Mouse (Mus musculus): ENCODE measurements around the gene Cyp2d10. TPM values are rescaled to one million over a fixed set of nuclear protein-coding genes. Genes with fewer than 3 reads are reported as not detected.
"Not testable (repeated sequence)": the region's sequence is repeated elsewhere in the genome, so short reads cannot be mapped to it uniquely, and the experiment has no call there.

Gene Cyp2d10
- 0.14 and 1.6 TPM in 2 replicates for polyA plus RNA-seq (2012; rRNA removed)

DNA sequence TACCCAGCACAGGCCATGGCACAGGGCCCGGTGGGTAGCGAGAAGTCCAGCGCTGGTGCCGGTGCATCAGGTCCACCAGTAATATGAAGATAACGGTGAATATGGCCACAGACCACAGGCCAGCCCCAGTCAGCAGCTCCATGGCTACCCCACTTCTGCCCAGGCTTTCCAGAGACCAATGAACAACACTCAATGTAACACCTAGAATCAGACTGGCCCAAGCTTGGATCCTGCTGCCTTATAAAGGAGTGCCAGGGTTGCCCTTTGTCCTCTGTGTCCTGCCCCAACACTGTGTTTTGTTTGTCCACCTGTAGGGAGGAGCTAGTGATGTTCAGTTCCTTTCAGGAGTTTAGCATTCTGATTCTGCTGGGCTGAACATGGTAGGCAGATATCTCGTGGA is at the start of gene Cyp2d10:
Gene Cyp2d10, minus strand, starts transcription at position 215 of the 400 bp plus-strand sequence.
- DNase-seq (ENCODE audit: low read depth): no peak

DNA sequence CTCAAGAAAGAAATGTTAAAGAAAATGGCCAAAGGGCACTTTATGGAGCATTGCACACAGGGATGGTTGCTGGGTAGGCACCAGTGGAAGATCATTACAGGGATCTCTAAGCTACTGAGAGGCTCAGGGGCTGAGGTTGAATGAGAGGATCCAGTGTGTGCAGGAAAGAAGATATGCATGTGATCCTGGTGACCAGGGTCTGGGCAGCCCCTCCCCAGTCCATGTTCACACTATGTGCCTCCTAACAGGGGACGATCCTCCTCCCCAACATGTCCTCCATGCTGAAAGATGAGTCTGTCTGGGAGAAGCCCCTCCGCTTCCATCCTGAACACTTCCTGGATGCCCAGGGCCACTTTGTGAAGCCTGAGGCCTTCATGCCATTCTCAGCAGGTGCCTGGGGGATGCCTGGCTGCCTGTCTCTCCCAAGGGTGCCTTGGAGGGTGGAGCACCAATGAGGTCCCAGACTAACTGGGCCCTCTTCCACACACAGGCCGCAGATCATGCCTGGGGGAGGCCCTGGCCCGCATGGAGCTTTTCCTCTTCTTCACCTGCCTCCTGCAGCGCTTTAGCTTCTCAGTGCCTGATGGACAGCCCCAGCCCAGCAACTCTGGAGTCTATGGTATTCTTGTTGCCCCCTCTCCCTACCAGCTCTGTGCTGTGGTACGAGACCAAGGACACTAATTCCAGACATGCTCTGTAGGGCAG is 49.2 kb upstream of the Cyp2d10 start:
- not testable (repeated sequence) for DNase-seq (ENCODE audit: low read depth)

DNA sequence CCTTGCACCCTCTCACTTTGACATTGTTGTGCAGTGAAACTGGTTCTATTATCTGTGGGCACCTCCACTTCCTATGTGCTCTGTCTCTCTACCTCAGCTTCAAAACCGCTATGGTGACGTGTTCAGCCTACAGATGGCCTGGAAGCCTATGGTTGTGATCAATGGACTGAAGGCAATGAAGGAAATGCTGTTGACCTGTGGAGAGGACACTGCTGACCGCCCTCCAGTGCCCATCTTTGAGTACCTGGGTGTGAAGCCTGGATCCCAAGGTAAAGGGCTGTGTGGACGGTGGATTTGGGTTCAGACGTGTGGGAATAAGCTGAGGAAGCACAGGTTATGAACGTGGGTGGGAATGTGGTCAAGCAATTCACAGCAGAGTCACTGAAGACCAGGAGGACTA is 46.5 kb upstream of the Cyp2d10 start:
- not testable (repeated sequence) for DNase-seq (ENCODE audit: low read depth)

- not testable (repeated sequence) for DNase-seq (ENCODE audit: low read depth)
These were observed 45.1 kb upstream of the Cyp2d10 start for GRCm38 (mm10) chr15:82452133-82452532.

- not testable (repeated sequence) for DNase-seq (ENCODE audit: low read depth)
These were observed 43.0 kb upstream of the Cyp2d10 start for GRCm38 (mm10) chr15:82450045-82450444.

DNA sequence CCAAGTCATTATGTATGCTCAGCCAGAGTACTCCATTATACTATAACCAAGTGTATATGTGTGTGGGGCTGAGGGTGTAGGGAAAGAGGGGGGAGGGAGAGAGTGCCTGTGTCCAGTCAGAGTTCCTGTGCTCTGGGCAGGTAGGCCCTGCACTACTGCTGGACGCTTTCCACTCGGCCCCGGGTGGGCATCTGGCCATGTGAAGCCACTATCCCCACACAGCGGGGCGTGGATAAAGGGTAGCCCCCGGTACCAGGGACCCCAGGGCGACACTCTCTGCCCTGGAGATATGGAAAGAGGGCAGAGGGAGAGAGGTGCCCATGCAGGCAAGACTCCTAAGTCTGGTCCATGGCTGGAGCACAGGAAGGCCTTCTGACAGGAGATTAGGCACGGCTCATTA is 38.2 kb upstream of the Cyp2d10 start:
- no peak for DNase-seq (ENCODE audit: low read depth)

- no peak for DNase-seq (ENCODE audit: low read depth)
These were observed 36.7 kb upstream of the Cyp2d10 start for GRCm38 (mm10) chr15:82443658-82444057.

GRCm38 (mm10) chr15:82437975-82438617 is 31.1 kb upstream of the Cyp2d10 start:
- no peak for DNase-seq (ENCODE audit: low read depth)

DNA sequence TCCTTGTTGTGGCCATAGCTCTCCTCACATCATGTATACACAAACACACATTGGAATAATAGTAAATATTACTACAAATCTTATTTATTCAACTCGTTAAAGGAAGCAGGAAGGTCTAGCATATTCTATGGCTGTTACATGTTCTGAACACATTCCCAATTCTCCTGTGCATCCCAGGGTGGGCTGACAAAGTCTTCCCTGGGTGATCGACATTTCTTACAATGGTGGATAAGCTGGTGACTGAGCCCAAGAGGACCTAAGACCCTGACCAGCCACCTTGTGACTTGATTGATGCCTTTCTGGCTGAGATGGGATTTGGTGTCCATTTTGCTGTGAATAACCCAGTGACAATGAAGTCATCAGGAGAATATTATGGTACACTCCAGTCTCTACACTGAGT is 28.6 kb upstream of the Cyp2d10 start:
- DNase-seq (ENCODE audit: low read depth): no peak

DNA sequence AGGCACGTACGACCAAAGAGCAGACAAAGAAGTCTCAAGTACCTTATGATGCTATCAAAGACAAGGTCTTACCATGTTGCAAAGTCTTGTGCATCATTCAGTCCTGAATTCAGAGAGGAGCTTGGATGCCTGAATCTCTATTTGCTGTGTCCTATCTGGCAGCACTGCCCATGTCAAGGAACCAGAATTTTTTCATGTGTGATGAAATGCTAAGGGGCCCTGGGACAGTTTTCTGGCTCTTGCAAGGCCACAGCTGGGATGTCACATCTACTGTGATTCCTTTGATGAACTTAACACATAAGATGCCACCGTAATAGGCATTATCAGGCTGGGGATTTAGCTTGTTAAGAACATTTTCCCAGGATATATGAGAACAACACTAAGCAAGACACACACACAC is 28.0 kb upstream of the Cyp2d10 start:
- DNase-seq (ENCODE audit: low read depth): no peak

DNA sequence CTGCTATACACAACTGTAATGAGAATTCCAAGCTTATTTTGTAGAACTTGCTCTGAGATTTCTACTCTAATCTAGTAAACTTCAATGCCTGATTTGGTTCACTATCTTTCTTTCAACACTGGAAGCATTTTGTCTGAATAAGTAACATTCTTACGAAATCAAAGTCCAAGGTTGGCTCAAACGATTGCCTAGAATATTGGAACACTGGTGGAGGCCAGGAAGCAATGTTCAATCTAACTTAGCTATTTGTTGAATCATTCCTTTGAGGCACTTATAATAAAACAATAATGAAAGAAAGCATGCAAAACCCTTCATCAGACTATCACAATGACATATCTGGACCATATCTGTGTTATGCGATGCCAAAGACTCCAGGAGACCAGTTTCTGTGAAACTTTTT is 27.5 kb upstream of the Cyp2d10 start:
- no peak for DNase-seq (ENCODE audit: low read depth)

DNA sequence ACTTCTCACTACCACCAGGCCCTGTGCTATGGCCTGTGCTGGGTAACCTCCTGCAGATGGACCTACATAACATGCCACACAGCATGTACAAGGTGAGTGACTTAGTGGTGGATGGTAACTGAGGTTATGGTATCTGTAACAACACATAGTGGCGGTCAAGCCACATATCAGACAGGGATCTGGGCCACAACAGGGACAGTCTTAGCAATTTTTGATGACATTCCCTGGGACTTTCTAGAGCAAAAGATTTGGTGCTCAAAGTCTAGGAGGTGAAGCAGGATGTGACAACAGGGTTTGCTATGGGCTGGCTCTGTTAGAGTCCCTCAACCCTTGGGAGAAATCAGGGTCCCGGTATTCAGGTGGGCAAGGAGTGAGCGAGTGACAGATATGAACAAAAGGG is 26.6 kb upstream of the Cyp2d10 start:
- no peak for DNase-seq (ENCODE audit: low read depth)

GRCm38 (mm10) chr15:82433137-82433536 is 26.1 kb upstream of the Cyp2d10 start, which contains the start of gene Cyp2d9:
Cyp2d9 (plus strand) TSS chr15:82433437.
- DNase-seq (ENCODE audit: low read depth): no peak

DNA sequence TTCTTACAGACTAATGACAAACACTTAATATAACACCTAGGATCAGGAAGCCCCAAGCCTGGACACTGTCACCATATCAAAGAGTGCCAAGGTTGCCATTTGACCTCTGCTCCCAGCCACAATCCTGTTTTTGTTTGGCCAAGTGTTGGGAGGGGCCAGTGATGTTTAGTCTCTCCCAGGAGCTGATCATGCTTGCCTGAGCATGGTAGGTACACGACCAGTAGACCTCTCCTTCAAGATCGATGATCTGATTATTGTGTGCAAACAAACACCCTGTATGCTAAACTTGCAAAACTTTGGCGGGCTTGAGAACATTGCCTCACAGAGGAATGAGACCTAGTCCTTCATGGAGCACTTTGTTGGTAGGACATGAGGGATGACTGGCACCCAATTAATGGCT is 16.5 kb upstream of the Cyp2d10 start:
- no peak for DNase-seq (ENCODE audit: low read depth)

- DNase-seq (ENCODE audit: low read depth): no peak
These were observed 15.9 kb upstream of the Cyp2d10 start for GRCm38 (mm10) chr15:82422935-82423334.

DNA sequence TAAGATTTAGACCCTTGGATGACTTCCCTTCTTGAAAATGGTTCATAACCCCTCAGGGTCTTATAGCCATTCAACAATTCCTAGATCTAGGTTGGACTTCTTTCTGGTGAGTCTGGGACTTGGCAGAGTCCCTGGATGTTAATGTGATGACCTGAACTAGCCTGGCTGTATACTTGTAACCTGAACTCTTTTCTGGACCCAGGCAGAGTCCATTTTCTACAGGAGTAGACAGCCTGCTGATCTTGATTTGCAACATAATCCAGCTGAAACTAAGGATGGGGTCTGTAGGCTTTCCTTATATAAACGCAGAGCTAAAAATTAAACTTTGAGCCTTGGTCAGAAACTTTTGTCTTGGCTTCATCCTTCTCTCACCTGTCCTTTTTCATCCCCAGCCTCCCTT is 11.6 kb upstream of the Cyp2d10 start:
- no peak for DNase-seq (ENCODE audit: low read depth)

DNA sequence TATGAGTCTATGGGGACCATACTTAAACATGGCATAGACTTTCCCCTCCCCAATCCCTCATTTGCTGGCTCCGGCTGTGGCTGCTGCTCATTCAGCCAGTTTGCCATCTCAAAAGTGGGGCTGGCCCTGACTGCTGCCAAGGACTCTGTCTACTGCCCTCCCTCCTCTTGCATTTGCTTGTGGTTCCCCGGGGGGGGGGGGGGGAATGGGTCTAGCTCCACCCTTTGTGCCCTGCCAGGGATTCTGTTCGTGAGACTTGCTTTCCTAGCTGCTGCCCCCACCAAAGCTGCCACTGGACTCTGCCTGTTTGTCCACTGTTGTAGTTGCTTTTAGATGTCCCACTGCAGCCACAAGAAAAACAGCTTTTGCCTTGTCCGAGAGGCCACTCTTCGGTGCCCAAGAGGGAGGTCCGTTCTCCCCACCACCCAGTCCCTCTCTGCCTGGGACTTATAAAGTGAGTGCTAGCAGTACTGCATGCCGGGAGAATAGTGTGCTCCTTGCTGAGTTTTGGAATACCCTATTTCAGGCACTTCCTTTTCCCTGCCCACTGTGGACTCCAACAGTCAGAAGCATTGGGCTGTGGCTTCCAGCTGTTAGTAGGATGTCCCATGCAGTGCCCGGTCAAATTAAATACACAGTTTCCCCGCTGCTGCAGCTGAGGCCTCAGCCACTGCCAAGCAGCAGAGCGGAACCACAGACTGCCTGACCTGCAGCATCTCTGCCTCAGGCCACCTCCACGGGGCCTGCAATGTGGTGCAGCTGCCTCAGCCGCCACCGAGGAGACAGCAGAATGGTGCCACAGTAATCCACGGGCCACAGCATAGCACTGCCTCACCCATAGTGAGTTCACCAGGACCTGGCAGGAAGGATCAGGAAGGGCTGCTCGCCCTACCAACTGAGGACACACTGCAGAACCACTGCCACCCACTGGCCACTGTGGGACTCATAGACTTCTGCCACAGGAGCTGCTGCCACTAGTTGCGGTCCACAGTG is 10.1 kb upstream of the Cyp2d10 start:
- DNase-seq (ENCODE audit: low read depth): peak; percentile 6

- no peak for DNase-seq (ENCODE audit: low read depth)
These were observed 541 bp upstream of the Cyp2d10 start for GRCm38 (mm10) chr15:82407536-82407935.

- no peak for DNase-seq (ENCODE audit: low read depth)
These were observed 2.8 kb downstream of the Cyp2d10 start for GRCm38 (mm10) chr15:82404163-82404562.

DNA sequence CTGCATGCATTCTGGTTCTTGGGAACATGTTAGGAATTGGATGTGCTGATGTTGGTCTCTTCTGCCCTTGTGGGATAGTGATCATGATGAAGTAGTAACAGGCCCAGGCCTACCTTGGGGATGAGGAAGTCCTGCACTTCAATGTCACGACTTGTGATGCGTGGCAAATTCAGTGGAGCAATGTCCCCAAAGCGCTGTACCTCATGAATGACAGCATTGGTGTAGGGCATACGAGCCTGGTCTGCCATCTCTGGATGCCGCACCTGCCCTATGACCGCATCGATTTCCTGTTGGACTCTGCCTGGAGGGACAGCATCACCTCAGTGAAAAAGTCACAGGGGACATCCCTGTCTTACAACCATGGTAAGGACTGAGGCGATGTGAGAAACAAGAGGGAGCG is 3.4 kb downstream of the Cyp2d10 start:
- no peak for DNase-seq (ENCODE audit: low read depth)

DNA sequence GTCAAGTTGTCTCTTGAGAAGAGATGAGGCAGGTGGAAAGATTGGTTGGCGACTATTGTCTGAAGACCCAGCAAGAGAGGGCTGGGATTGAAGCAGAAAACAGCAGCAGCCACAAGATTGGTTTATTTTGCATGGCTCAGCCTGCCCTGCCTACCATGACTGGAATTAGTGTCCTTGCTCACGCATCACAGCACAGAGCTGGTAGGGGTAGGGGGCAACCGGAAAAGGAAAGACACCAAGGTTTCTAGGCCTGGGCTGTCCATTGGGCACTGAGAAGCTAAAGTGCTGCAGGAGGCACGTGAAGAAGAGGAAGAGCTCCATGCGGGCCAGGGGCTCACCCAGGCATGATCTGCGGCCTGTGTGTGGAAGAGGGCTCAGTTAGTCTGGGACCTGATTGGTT is 4.3 kb downstream of the Cyp2d10 start:
- no peak for DNase-seq (ENCODE audit: low read depth)

- no peak for DNase-seq (ENCODE audit: low read depth)
These were observed 4.9 kb downstream of the Cyp2d10 start for GRCm38 (mm10) chr15:82402106-82402505.

Measured in gonadal fat pad, adult 2 months (tissue).